Mouse (Mus musculus) forebrain, embryonic 14.5 days (tissue): ENCODE measurements around the gene 1600002K03Rik. TPM values are rescaled to one million over a fixed set of nuclear protein-coding genes. Genes with fewer than 3 reads are reported as not detected.

Source experiments
- ATAC-seq: fragments of 200-750 bp; cut with Nextera tagmentation; 2 replicates; pipeline ENCODE4 v1.8.0; 2017; ENCODE audit warnings: mild to moderate bottlenecking, moderate library complexity
- DNase-seq: peaks from one replicate; pipeline ENCODE4 v3.0.0-alpha.2; 2015; ENCODE audit warnings: low spot score
- H3K27ac ChIP-seq: fragments of 300-500 bp; sonication (generic); 2 replicates; pipeline ENCODE4 v1.5.1; 2014; ENCODE audit warnings: low read depth, mild to moderate bottlenecking, control low read depth, low read length, moderate library complexity
- H3K27me3 ChIP-seq: fragments of 300-500 bp; sonication (generic); replicated peaks from 2 replicates; pipeline ENCODE4 v1.6.1; 2014; ENCODE audit warnings: low read length, control low read depth, mixed read lengths; ENCODE audit not compliant: control insufficient read depth, insufficient read depth
- H3K36me3 ChIP-seq: fragments of 300-500 bp; sonication (generic); 2 replicates; pipeline ENCODE4 v1.6.1; 2014; ENCODE audit warnings: low read length, control low read depth; ENCODE audit not compliant: control insufficient read depth, insufficient read depth
- H3K4me1 ChIP-seq: fragments of 300-500 bp; sonication (generic); 2 replicates; pipeline ENCODE4 v1.6.1; 2014; ENCODE audit warnings: antibody characterized with exemption, low read length, control low read depth; ENCODE audit not compliant: control insufficient read depth, insufficient read depth
- H3K4me2 ChIP-seq: fragments of 300-500 bp; sonication (generic); 2 replicates; pipeline ENCODE4 v1.6.1; 2014; ENCODE audit warnings: mild to moderate bottlenecking, control low read depth, low read length
- H3K4me3 ChIP-seq: fragments of 300-500 bp; sonication (generic); 2 replicates; pipeline ENCODE4 v1.5.1; 2014; ENCODE audit warnings: low read depth, low read length, control low read depth
- H3K9ac ChIP-seq: fragments of 300-500 bp; sonication (generic); 2 replicates; pipeline ENCODE4 v1.6.1; 2014; ENCODE audit warnings: mild to moderate bottlenecking, low read length, control low read depth, moderate library complexity
- H3K9me3 ChIP-seq: fragments of 300-500 bp; sonication (generic); replicated peaks from 2 replicates; pipeline ENCODE4 v1.6.1; 2016; ENCODE audit warnings: low read length, control low read depth, mixed read lengths; ENCODE audit not compliant: control insufficient read depth
- WGBS: fragments of 180-500 bp; shearing (Covaris S2); extraction: QIAGEN DNeasy Blood & Tissue Kit; methylation state at CpG from one replicate; pipeline ENCODE4 v1.1.7; 2014; 5-methylcytosine and 5-hydroxymethylcytosine counted together
- polyA plus RNA-seq: library from polyadenylated mRNA; unstranded; fragments of >200 nt; fragmentation: Nextera tagmentation; extraction: Ambion mirVana; gene quantifications from 2 replicates; pipeline ENCODE4 v1.2.1, GENCODE M21; 2014

The 1600002K03Rik gene
- polyA plus RNA-seq, 1 experiment from 2014 or later = 9.0 TPM

DNA sequence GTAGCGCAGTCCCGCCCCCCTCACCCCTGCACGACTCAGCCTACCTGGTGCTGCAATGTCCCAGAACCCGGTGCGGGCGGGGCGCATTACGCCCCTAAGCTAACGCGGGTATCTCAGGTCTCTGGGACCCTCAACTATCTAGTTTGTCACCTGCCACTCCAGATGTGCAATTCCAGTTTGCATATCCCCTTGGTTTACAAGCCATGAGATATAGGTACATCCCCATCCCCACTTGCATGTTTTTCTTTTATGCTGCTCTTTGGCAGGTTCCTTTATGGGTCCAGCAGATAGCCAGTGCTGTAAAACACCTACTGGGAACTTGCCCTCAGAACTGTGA, 33.3 kb upstream of the 1600002K03Rik start:
- H3K4me3 ChIP-seq = peak overlapping the region; percentile 83
- H3K27ac ChIP-seq = peak overlapping the region; percentile 93; the same call in 1 of the 2 replicates
- peak overlapping the region; percentile 93 for H3K9ac ChIP-seq
- WGBS = 1% methylated on average over 10 of the region's 10 CpGs
- no peaks in the 10 kb centered on the region for H3K9me3 ChIP-seq
- peaks cover 27% of the 10 kb centered on the region for H3K36me3 ChIP-seq
- H3K27me3 ChIP-seq = 0 out of 2 replicates have a peak, but pooled peaks cover 5% of the 10 kb centered on the region
- no peak for DNase-seq
- H3K4me1 ChIP-seq = peaks cover 24% of the 10 kb centered on the region
- peak overlapping the region; percentile 95 for H3K4me2 ChIP-seq
- no peak for ATAC-seq

DNA sequence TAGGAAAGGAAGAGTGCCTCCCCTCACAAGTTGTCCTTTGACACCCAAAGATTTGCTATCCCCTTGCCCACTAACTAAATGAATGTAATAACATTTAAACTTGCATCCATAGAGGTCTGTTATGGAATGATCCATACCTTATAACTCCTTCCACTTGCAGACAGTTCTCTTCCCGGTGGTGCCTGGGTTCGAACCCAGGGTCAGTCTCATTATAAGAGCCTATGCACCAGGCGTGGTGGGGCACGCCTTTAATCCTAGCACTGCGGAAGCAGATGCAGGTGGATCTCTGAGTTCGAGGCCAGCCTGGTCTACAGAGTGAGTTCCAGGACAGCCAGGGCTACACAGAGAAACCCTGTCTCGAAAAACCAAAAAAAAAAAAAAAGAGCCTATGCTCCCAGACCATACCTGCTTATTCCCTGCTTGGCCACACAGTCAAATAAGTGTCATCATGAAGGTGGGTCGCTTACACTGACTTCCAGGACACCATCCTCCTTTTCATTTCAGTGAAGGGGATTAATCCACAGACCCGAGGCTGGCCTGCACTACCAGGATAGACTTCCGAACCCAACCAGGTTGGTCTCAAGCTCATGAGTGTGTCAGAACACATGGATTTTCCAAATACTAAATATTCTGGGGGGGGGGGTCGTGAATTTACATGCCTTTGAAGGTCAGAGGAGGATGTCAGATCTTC, 32.6 kb upstream of the 1600002K03Rik start:
- Histone ChIP-seq H3K4me3 (no peak overlapping the region), H3K9ac (no peak overlapping the region), H3K4me2 (no peak overlapping the region), H3K9me3 (no peaks in the 10 kb centered on the region), H3K27me3 (0 out of 2 replicates have a peak, but pooled peaks cover 5% of the 10 kb centered on the region), H3K27ac (no peak overlapping the region), H3K36me3 (peaks cover 27% of the 10 kb centered on the region), H3K4me1 (peaks cover 24% of the 10 kb centered on the region)
- WGBS = 73% methylated on average over 11 of the region's 11 CpGs
- DNase-seq (no peak), ATAC-seq (no peak)

DNA sequence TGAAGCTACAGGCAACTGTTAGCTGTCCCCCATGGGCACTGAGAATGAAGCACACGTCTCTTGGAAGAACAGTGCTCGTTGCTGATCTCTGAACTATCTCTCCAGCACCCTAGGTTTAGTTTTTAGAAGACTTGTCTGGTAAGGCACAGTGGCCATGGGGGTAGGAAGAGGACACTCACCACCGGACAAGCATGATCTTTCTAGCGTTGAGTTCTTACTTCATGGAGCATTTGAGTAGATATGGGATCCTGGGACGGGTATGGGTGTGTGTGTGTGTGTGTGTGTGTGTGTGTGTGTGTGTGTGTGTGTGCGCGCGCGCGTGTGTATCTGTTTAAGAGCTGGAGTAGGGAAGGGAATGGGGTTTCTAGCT, 32.1 kb upstream of the 1600002K03Rik start, which contains the start of gene Cbarp:
Cbarp (minus strand) TSS at position 170 of the 370 bp plus-strand sequence.
- Histone ChIP-seq H3K4me2 (peak within 1 kb of the TSS; percentile 95), H3K27me3 (0 out of 2 replicates have a peak, but pooled peaks cover 5% of the 10 kb centered on the region), H3K27ac (peak within 1 kb of the TSS; percentile 93), H3K4me3 (peak within 1 kb of the TSS; percentile 81), H3K4me1 (peaks cover 24% of the 10 kb centered on the region), H3K9me3 (no peaks in the 10 kb centered on the region), H3K9ac (peak within 1 kb of the TSS; percentile 54), H3K36me3 (peaks cover 25% of the 10 kb centered on the region)
- no peak for ATAC-seq
- DNase-seq = no peak
- 77% methylated on average over 10 of the region's 10 CpGs for WGBS

DNA sequence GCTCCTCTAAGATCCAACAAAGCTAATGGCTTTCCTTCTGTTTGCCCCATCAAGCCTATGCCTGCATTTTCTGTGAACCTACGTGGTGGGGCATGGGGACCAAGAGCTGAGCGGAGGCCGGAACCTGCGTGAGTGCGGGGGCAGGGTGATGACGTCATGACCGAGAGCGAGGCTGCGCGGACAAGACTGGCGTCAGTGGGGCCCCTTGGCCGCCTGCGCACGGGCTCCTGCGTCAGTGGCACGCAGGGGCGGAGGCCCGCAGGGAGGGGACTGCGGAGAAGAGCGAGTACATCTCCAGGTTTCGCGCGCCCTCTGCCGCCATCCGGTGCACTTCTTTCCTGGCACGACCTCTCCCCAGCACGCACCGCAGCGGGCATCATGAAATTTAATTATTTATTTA, 31.5 kb upstream of the 1600002K03Rik start:
- under 1% methylated on average over 29 of the region's 29 CpGs for WGBS
- peaks cover 26% of the 10 kb centered on the region for H3K36me3 ChIP-seq
- peak overlapping the region; percentile 84 for H3K27ac ChIP-seq
- H3K9me3 ChIP-seq = no peaks in the 10 kb centered on the region
- peak overlapping the region; percentile 54 for H3K9ac ChIP-seq
- 0 out of 2 replicates have a peak, but pooled peaks cover 5% of the 10 kb centered on the region for H3K27me3 ChIP-seq
- H3K4me1 ChIP-seq = peaks cover 23% of the 10 kb centered on the region
- DNase-seq (peak; percentile 96), ATAC-seq (peak; percentile 62)
- H3K4me2 ChIP-seq = peak overlapping the region; percentile 95
- H3K4me3 ChIP-seq = peak overlapping the region; percentile 81

DNA sequence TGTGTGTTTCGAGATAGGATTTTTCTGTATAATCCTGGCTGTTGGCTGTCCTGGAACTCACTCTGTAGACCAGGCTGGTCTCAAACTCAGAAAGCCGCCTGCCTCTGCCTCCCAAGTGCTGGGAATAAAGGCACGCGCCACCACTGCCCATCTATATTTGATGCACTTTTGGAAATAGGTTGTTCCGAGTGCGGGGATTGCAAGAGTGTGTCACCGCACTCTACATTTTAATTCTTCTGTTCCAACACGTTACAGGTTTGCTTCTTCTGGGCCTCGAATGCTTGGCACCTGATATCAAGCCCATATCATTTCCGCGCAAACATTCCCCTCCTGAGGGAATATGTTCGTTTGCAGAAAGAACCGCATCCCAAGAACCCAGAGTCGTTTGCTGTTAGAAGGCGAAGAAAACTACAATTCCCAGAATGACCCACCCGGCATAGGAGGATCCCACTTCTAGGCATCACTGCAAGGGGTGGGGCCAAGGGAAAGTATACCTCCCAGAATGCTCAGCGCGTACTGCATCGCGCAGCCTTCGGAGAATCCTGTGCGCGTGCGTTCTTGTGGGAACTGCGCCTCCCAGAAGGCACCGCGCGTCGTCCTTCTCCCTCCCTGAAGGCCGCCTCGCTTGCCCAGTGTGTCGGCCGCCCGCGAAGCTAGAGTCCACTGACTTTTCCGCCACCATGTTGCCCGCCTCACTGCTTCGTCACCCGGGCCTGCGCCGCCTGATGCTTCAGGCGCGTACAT, 30.8 kb upstream of the 1600002K03Rik start:
- Histone ChIP-seq H3K27me3 (no peaks in the 10 kb centered on the region), H3K4me3 (peak overlapping the region; percentile 81), H3K4me2 (peak overlapping the region; percentile 95), H3K4me1 (peaks cover 15% of the 10 kb centered on the region), H3K9ac (peak overlapping the region; percentile 90), H3K36me3 (peaks cover 33% of the 10 kb centered on the region), H3K27ac (peak overlapping the region; percentile 84), H3K9me3 (no peaks in the 10 kb centered on the region)
- 1% methylated on average over 43 of the region's 43 CpGs for WGBS
- peak; percentile 88 for ATAC-seq
- DNase-seq = peak; percentile 100

DNA sequence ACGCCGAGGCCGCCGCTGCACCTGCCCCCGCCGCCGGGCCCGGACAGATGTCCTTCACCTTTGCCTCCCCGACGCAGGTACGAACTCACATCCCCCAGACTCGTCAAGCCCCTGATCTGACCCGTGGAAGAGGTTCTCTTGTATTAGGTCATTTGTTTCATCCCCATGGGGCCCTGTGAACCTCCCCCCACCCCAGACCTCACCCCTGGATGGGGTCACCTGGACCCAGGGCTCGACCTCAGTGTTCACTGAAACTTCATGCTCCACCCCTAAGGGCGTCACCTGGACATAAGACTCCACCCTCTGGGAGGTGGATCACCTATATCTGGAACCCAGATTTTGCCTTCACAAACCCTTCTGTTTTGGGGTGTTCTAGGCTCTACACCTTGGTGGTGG, 30.2 kb upstream of the 1600002K03Rik start:
- WGBS = 0% methylated on average over 15 of the region's 15 CpGs
- no peak for ATAC-seq

DNA sequence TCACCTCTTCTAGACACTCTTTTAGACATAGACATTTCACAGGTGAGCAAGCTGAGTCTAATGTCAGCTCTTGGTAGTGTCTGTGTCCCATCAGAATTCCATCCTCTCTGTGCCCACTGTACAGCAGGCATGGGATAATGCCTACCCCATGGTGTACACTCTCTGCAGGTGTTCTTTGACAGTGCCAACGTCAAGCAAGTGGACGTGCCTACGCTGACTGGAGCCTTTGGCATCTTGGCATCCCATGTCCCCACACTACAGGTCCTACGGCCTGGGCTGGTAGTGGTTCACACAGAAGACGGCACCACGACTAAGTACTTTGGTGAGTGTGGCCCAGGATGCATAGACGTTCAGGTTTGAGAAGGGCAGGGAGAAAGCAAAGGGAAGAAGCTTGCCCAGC, 29.1 kb upstream of the 1600002K03Rik start:
- Histone ChIP-seq H3K27ac (no peak overlapping the region), H3K9me3 (no peaks in the 10 kb centered on the region), H3K9ac (no peak overlapping the region), H3K4me2 (no peak overlapping the region), H3K4me1 (peaks cover 8% of the 10 kb centered on the region), H3K36me3 (peaks cover 33% of the 10 kb centered on the region), H3K27me3 (no peaks in the 10 kb centered on the region), H3K4me3 (no peak overlapping the region)
- no peak for DNase-seq
- ATAC-seq = no peak
- 94% methylated on average over 7 of the region's 7 CpGs for WGBS

More for the DNA sequence above, 30.2 kb upstream of the 1600002K03Rik start:
- Histone ChIP-seq H3K27me3 (no peaks in the 10 kb centered on the region), H3K9me3 (no peaks in the 10 kb centered on the region), H3K27ac (peak overlapping the region; percentile 84; the same call in 1 of the 2 replicates), H3K4me2 (peak overlapping the region; percentile 95), H3K36me3 (peaks cover 33% of the 10 kb centered on the region), H3K4me1 (peaks cover 13% of the 10 kb centered on the region), H3K9ac (peak overlapping the region; percentile 90), H3K4me3 (peak overlapping the region; percentile 81)
- no peak for DNase-seq

DNA sequence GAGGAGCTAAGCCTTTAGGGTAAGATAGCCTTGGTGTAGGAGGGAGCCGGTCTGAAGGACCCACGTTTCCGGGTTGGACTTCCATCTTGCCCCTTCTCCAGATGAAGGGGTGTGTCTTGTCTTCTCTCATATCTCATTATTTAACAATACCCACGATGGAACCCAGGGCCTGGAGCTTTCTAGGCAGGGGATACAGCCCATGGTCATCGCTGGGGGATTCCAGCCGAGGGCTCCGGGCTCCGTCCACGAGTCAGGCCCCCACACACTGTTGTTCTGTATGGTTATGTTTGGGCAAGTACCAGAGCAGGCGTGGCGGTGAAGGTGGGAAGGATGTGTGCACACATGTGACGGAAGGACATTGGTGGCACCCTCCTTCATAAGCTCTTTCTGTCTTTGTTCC, 28.6 kb upstream of the 1600002K03Rik start:
- Histone ChIP-seq H3K4me1 (peaks cover 8% of the 10 kb centered on the region), H3K4me2 (no peak overlapping the region), H3K36me3 (peaks cover 33% of the 10 kb centered on the region), H3K4me3 (no peak overlapping the region), H3K9ac (no peak overlapping the region), H3K27ac (no peak overlapping the region), H3K9me3 (no peaks in the 10 kb centered on the region), H3K27me3 (no peaks in the 10 kb centered on the region)
- DNase-seq (no peak), ATAC-seq (no peak)
- WGBS = 92% methylated on average over 12 of the region's 12 CpGs
